Mouse (Mus musculus): ENCODE results near the gene Ehbp1.

DNA sequence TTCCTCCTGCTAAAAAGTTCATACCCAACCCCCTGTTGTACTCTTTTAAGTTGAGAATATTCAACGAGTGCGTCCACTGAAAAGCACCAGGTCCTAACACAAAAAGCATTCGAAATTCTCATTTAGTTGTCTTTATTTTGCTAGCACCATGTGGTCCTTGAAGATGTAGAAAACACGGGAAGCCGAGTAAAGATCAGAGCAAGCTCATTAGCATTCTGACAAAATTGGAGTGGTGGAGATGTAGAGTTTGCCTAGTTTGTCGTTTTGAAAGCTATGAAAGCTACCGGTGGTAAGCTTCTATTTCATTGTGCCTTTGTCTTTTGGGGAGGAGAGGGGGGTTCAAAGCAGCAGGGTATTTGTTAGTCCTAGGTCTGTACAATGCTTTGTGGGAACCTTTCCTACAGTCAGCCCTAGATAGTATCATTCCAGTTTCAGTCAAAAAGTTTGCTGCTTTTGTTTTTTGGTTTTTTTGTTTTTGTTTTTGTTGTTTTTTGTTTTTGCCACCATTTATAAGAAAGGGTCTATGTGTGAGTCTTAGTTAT, 307.5 kb downstream of the Ehbp1 start:
- TF ChIP-seq POLR2A (IDR thresholded peaks at IDR 0.05; ENCODE audit: borderline replicate concordance, extremely low read depth, low read depth, low read length) = no peak
- TF ChIP-seq CTCF (IDR thresholded peaks at IDR 0.05; ENCODE audit: insufficient read depth, low read length) = no peak
